In genomic region chr10:91122646-91123045, GRCm38 (mm10) we compare ENCODE assay signal across 8 mouse cellular contexts. TPM values are rescaled to one million over a fixed set of nuclear protein-coding genes. Genes with fewer than 3 reads are reported as not detected.
DNase-seq lines count a peak whose midpoint lies in the region; ATAC-seq and TF ChIP-seq lines count a peak whose summit lies in the region.

No protein-coding gene starts in this region.

- no peaks in the 10 kb centered on the region for H3K27me3 ChIP-seq in heart, embryonic 13.5 days (replicated peaks)
- H3K27me3 ChIP-seq in CH12.LX (replicated peaks) = no peaks in the 10 kb centered on the region
- no peaks in the 10 kb centered on the region for H3K27me3 ChIP-seq in forebrain, embryonic 16.5 days (replicated peaks; ENCODE audit: control insufficient read depth, insufficient read depth, low read length)

- TF ChIP-seq EP300 in CH12.LX (IDR thresholded peaks at IDR 0.05; ENCODE audit: low read length) = no peak

- dilution Hi-C loops in CH12.LX (cut with MboI; ENCODE audit: extremely low pct_ligation_motif_present, extremely low pct_unique_long_range_greater_than_20kb, low sequenced_read_pairs) = no loop called here

- ATAC-seq in heart, embryonic 13.5 days (ENCODE audit: extremely low read depth, insufficient number of reproducible peaks, low FRiP score, low TSS enrichment) = no peak
- ATAC-seq in forebrain, embryonic 16.5 days = no peak

- peak overlapping the region; percentile 82 for H3K4me2 ChIP-seq in heart, embryonic 13.5 days
- H3K4me2 ChIP-seq in CH12.LX (ENCODE audit: insufficient read depth, low read depth, poor library complexity, severe bottlenecking) = peak overlapping the region; percentile 50
- peak overlapping the region; percentile 85 for H3K4me2 ChIP-seq in forebrain, embryonic 16.5 days (ENCODE audit: low read length)

- 14% methylated on average over 6 of the region's 6 CpGs for WGBS in heart, embryonic 13.5 days
- 35% methylated on average over 6 of the region's 6 CpGs for WGBS in forebrain, embryonic 16.5 days
- 5% methylated on average over 6 of the region's 6 CpGs for WGBS in macrophage (ENCODE audit: missing documents)

- peak overlapping the region; percentile 99 for H3K9ac ChIP-seq in heart, embryonic 13.5 days
- H3K9ac ChIP-seq in CH12.LX (ENCODE audit: insufficient read depth, low read depth) = peak overlapping the region; percentile 71
- peak overlapping the region; percentile 80 for H3K9ac ChIP-seq in forebrain, embryonic 16.5 days (replicated peaks; ENCODE audit: low read depth, low read length)

- H3K4me1 ChIP-seq in heart, embryonic 13.5 days = peaks cover 42% of the 10 kb centered on the region
- peaks cover 9 to 45% of the 10 kb centered on the region in 2 experiments; a peak in 3 of 4 replicates for H3K4me1 ChIP-seq in CH12.LX (ENCODE audit: control insufficient read depth in 1 of 2, insufficient read depth in 2 of 2)
- peaks cover 14% of the 10 kb centered on the region for H3K4me1 ChIP-seq in forebrain, embryonic 16.5 days (replicated peaks; ENCODE audit: control insufficient read depth, insufficient read depth, low read length)

- no peak for TF ChIP-seq CTCF in CH12.LX (conservative IDR thresholded peaks at IDR 0.05 in 1 of 2, IDR thresholded peaks at IDR 0.05 in 1 of 2; ENCODE audit: low read depth in 2 of 2, low read length in 2 of 2)

- H3K27ac ChIP-seq in heart, embryonic 13.5 days (replicated peaks) = peak overlapping the region; percentile 97
- H3K27ac ChIP-seq in CH12.LX (ENCODE audit: insufficient read depth, low read depth) (no peak overlapping the region), macrophage (peak overlapping the region; percentile 59)
- no peak overlapping the region for H3K27ac ChIP-seq in forebrain, embryonic 16.5 days (ENCODE audit: low read length)

- no peaks in the 10 kb centered on the region for H3K9me3 ChIP-seq in heart, embryonic 13.5 days
- no peaks in the 10 kb centered on the region for H3K9me3 ChIP-seq in CH12.LX (replicated peaks; ENCODE audit: low read length)
- H3K9me3 ChIP-seq in forebrain, embryonic 16.5 days (ENCODE audit: control insufficient read depth, low read length) = no peaks in the 10 kb centered on the region

- DNase-seq in heart, postnatal 4 days = no peak
- no peak for DNase-seq in CH12.LX (ENCODE audit: extremely low read depth)
- no peak for DNase-seq in gastrocnemius, adult 8-10 months (ENCODE audit: low spot score in 2 of 2)
- no peak for DNase-seq in spleen, postnatal 4 days (ENCODE audit: low spot score in 2 of 2)
- no peak for DNase-seq in kidney, postnatal 25 days

- H3K4me3 ChIP-seq in heart, embryonic 13.5 days = peak overlapping the region; percentile 100
- peak overlapping the region; percentile 81 to 99 (median 88) for H3K4me3 ChIP-seq in CH12.LX (replicated peaks in 1 of 3; ENCODE audit: low read depth in 2 of 3, low read length in 2 of 3, poor library complexity in 1 of 3)
- peak overlapping the region; percentile 65 for H3K4me3 ChIP-seq in forebrain, embryonic 16.5 days (replicated peaks; ENCODE audit: low read length)
- H3K4me3 ChIP-seq in macrophage (ENCODE audit: inconsistent target) = peak overlapping the region; percentile 79

- peaks cover 31% of the 10 kb centered on the region for H3K79me2 ChIP-seq in CH12.LX (replicated peaks; ENCODE audit: control insufficient read depth, extremely low read depth, insufficient read depth, poor library complexity, severe bottlenecking)
- peaks cover 53% of the 10 kb centered on the region for H3K79me2 ChIP-seq in macrophage (ENCODE audit: inconsistent target)

- no peak for TF ChIP-seq POLR2A in CH12.LX (IDR thresholded peaks at IDR 0.05; ENCODE audit: low read depth, low read length)

- H3K36me3 ChIP-seq in heart, embryonic 13.5 days = peaks cover 48% of the 10 kb centered on the region
- H3K36me3 ChIP-seq in CH12.LX (replicated peaks in 1 of 2; ENCODE audit: control insufficient read depth in 1 of 2, insufficient read depth in 1 of 2, low read length in 1 of 2) (peaks cover 34 to 43% of the 10 kb centered on the region in 2 experiments), macrophage (ENCODE audit: inconsistent target) (peaks cover 45% of the 10 kb centered on the region)
- peaks cover 24% of the 10 kb centered on the region for H3K36me3 ChIP-seq in forebrain, embryonic 16.5 days (ENCODE audit: control insufficient read depth, insufficient read depth)

- no peak for TF ChIP-seq RAD21 in CH12.LX (IDR thresholded peaks at IDR 0.05; ENCODE audit: low read depth, low read length)

- in situ Hi-C loops in CH12.LX (cut with MboI; ENCODE audit: low pct_ligation_motif_present, low pct_unique_long_range_greater_than_20kb, low sequenced_read_pairs) = no loop called here

TF ChIP-seq in CH12.LX, 34 proteins besides CTCF, POLR2A, EP300 and RAD21:
- TF ChIP-seq BHLHE40 (IDR thresholded peaks at IDR 0.05; ENCODE audit: low read depth, low read length) (peak; percentile 68), MAX (IDR thresholded peaks at IDR 0.05; ENCODE audit: low read length) (no peak), KAT2A (IDR thresholded peaks at IDR 0.05; ENCODE audit: insufficient replicate concordance, low read length) (no peak), CHD2 (IDR thresholded peaks at IDR 0.05; ENCODE audit: low read length) (no peak), MXI1 (IDR thresholded peaks at IDR 0.05; ENCODE audit: low read depth, low read length) (0 out of 2 replicates have a peak, but pooled peaks have one; percentile 11), TCF12 (IDR thresholded peaks at IDR 0.05; ENCODE audit: low read depth, low read length) (no peak), ZKSCAN1 (IDR thresholded peaks at IDR 0.05; ENCODE audit: borderline replicate concordance, low read depth, low read length) (no peak), NRF1 (IDR thresholded peaks at IDR 0.05; ENCODE audit: low read depth, low read length) (no peak), POLR2AphosphoS2 (IDR thresholded peaks at IDR 0.05; ENCODE audit: low read depth, low read length) (no peak)

RNA-seq across cellular contexts. Expression of gene Slc25a3, which starts 1.2 kb away (rescaled TPM):
- polyA plus RNA-seq in heart, embryonic 13.5 days (2015; fragmentation: Nextera tagmentation; extraction: Ambion mirVana) = 801 and 895 TPM in 2 replicates
- total RNA-seq in heart, postnatal 4 days (2021) = 1,000 to 10,000 TPM; 1,954 to 1,992 TPM
- 428 and 431 TPM in 2 replicates for total RNA-seq in CH12.LX (2012; rRNA removed)
- 509 and 560 TPM in 2 replicates for total RNA-seq in CH12.LX (2014; rRNA removed)
- polyA plus RNA-seq in CH12.LX (2012; ENCODE audit: insufficient read length, low read depth) = 670 and 792 TPM in 2 replicates
- 482 and 491 TPM in 2 replicates for polyA plus RNA-seq in forebrain, embryonic 16.5 days (2015; fragmentation: Nextera tagmentation; extraction: Ambion mirVana)
- total RNA-seq in macrophage (2018; cell fraction: chromatin; rRNA removed) = 100 to 1,000 TPM; 197 to 929 (median 501) TPM
- 100 to 1,000 TPM; 285 to 427 (median 348) TPM for total RNA-seq in macrophage (2018; cell fraction: cytosol; rRNA removed)
- total RNA-seq in macrophage (2018; cell fraction: nucleus; rRNA removed) = 100 to 1,000 TPM; 295 to 757 (median 468) TPM
- 239 to 473 TPM (median 381 TPM) in 3 replicates for polyA plus RNA-seq in macrophage (2018)
- total RNA-seq in gastrocnemius, adult 8-10 months (2022) = 1,000 to 10,000 TPM; 1,088 to 1,186 (median 1,135) TPM

RNA-seq across cellular contexts. Expression of gene Ikbip, which starts 39.9 kb away (rescaled TPM):
- polyA plus RNA-seq in heart, embryonic 13.5 days (2015; fragmentation: Nextera tagmentation; extraction: Ambion mirVana) = 40.2 and 41.3 TPM in 2 replicates
- total RNA-seq in heart, postnatal 4 days (2021) = 10 to 100 TPM; 25.2 to 25.3 TPM
- total RNA-seq in CH12.LX (2012; rRNA removed) = 6.2 and 7.2 TPM in 2 replicates
- 4.7 and 6.0 TPM in 2 replicates for total RNA-seq in CH12.LX (2014; rRNA removed)
- 2.1 and 2.5 TPM in 2 replicates for polyA plus RNA-seq in CH12.LX (2012; ENCODE audit: insufficient read length, low read depth)
- 12.1 and 12.9 TPM in 2 replicates for polyA plus RNA-seq in forebrain, embryonic 16.5 days (2015; fragmentation: Nextera tagmentation; extraction: Ambion mirVana)
- 10 to 100 TPM in 14 of 26 experiments, 1 to 10 TPM in 12; 3.0 to 30.2 (median 11.3) TPM for total RNA-seq in macrophage (2018; cell fraction: chromatin; rRNA removed)
- 10 to 100 TPM in 22 of 26 experiments, 1 to 10 TPM in 4; 8.3 to 17.7 (median 12.3) TPM for total RNA-seq in macrophage (2018; cell fraction: cytosol; rRNA removed)
- total RNA-seq in macrophage (2018; cell fraction: nucleus; rRNA removed) = 10 to 100 TPM in 20 of 26 experiments, 1 to 10 TPM in 6; 6.7 to 35.7 (median 13.5) TPM
- polyA plus RNA-seq in macrophage (2018) = 12.9 to 17.5 TPM (median 14.3 TPM) in 3 replicates
- total RNA-seq in gastrocnemius, adult 8-10 months (2022) = 10 to 100 TPM in 2 of 4 experiments, 1 to 10 TPM in 2; 9.1 to 11.1 (median 10.4) TPM

RNA-seq across cellular contexts. Expression of gene Apaf1, which starts 40.1 kb away (rescaled TPM):
- 11.3 and 11.9 TPM in 2 replicates for polyA plus RNA-seq in heart, embryonic 13.5 days (2015; fragmentation: Nextera tagmentation; extraction: Ambion mirVana)
- total RNA-seq in heart, postnatal 4 days (2021) = 10 to 100 TPM; 18.1 to 19.9 TPM
- 17.6 and 22.1 TPM in 2 replicates for total RNA-seq in CH12.LX (2012; rRNA removed)
- total RNA-seq in CH12.LX (2014; rRNA removed) = 27.3 and 29.6 TPM in 2 replicates
- 16.0 and 18.2 TPM in 2 replicates for polyA plus RNA-seq in CH12.LX (2012; ENCODE audit: insufficient read length, low read depth)
- 21.8 and 23.9 TPM in 2 replicates for polyA plus RNA-seq in forebrain, embryonic 16.5 days (2015; fragmentation: Nextera tagmentation; extraction: Ambion mirVana)
- total RNA-seq in macrophage (2018; cell fraction: chromatin; rRNA removed) = 100 to 1,000 TPM; 204 to 725 (median 324) TPM
- total RNA-seq in macrophage (2018; cell fraction: cytosol; rRNA removed) = 100 to 1,000 TPM in 2 of 26 experiments, 10 to 100 TPM in 24; 40.9 to 107 (median 55.1) TPM
- 100 to 1,000 TPM; 116 to 469 (median 239) TPM for total RNA-seq in macrophage (2018; cell fraction: nucleus; rRNA removed)
- 13.1 to 39.9 TPM (median 29.7 TPM) in 3 replicates for polyA plus RNA-seq in macrophage (2018)
- 1 to 10 TPM in 3 of 4 experiments, under 1 TPM in 1; 0.87 to 2.0 (median 1.7) TPM for total RNA-seq in gastrocnemius, adult 8-10 months (2022)

RNA-seq across cellular contexts. Expression of gene Tmpo, which starts 58.5 kb away (rescaled TPM):
- polyA plus RNA-seq in heart, embryonic 13.5 days (2015; fragmentation: Nextera tagmentation; extraction: Ambion mirVana) = 128 and 129 TPM in 2 replicates
- total RNA-seq in heart, postnatal 4 days (2021) = 100 to 1,000 TPM; 186 to 192 TPM
- total RNA-seq in CH12.LX (2012; rRNA removed) = 163 and 179 TPM in 2 replicates
- total RNA-seq in CH12.LX (2014; rRNA removed) = 467 and 525 TPM in 2 replicates
- 177 and 198 TPM in 2 replicates for polyA plus RNA-seq in CH12.LX (2012; ENCODE audit: insufficient read length, low read depth)
- 139 and 173 TPM in 2 replicates for polyA plus RNA-seq in forebrain, embryonic 16.5 days (2015; fragmentation: Nextera tagmentation; extraction: Ambion mirVana)
- total RNA-seq in macrophage (2018; cell fraction: chromatin; rRNA removed) = 100 to 1,000 TPM in 18 of 26 experiments, 10 to 100 TPM in 8; 67.3 to 260 (median 119) TPM
- 10 to 100 TPM; 22.0 to 43.2 (median 33.7) TPM for total RNA-seq in macrophage (2018; cell fraction: cytosol; rRNA removed)
- total RNA-seq in macrophage (2018; cell fraction: nucleus; rRNA removed) = 100 to 1,000 TPM in 8 of 26 experiments, 10 to 100 TPM in 18; 44.5 to 242 (median 80.1) TPM
- polyA plus RNA-seq in macrophage (2018) = 30.4 to 57.8 TPM (median 34.2 TPM) in 3 replicates
- total RNA-seq in gastrocnemius, adult 8-10 months (2022) = 10 to 100 TPM; 47.8 to 71.6 (median 53.8) TPM

Comparison
In these comparisons a context has a peak if more than half of its experiments do, and no peak if none do; other contexts are left out.
1. H3K27ac ChIP-seq: peak in heart, embryonic 13.5 days (single experiment) and macrophage (single experiment); none in CH12.LX (single experiment) and forebrain, embryonic 16.5 days (single experiment).
2. Peak in every context shown above with its lines, with median percentiles within 50 percentile points of each other: H3K4me2 ChIP-seq, H3K4me3 ChIP-seq and H3K9ac ChIP-seq.